Mouse (Mus musculus): Measurements from ENCODE around the gene Nfya. TPM values are rescaled to one million over a fixed set of nuclear protein-coding genes. Genes with fewer than 3 reads are reported as not detected.

Gene Nfya
- polyA plus RNA-seq, 1 experiment from 2014 or later: 26.5 TPM

DNA sequence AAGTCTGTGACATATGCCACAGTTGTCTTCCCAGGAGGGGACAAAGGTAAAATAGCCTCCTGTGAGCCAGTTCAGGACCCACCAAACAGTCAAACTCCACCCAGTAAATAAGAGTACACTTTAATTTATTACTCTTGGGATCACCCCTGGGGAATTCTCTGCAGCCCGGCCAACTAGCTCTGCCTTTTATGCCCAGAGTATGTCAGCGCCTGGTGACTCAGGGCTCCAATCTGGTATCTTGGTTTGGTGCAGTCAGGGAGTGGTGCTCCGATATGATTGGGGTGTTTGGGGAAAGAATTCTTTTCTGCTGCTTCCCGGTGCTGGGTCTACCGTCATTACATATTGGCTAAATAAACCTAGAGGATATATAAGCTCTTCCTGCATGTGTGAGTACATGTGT lies 42.9 kb downstream of the Nfya start:
- H3K9ac ChIP-seq (replicated peaks; ENCODE audit: low read depth, low read length): no peak overlapping the region
- ATAC-seq (ENCODE audit: insufficient number of reproducible peaks, insufficient read depth, low FRiP score, low read depth): no peak
- no peak overlapping the region for H3K27ac ChIP-seq (ENCODE audit: low read length)
- no peaks in the 10 kb centered on the region for H3K4me1 ChIP-seq (ENCODE audit: control insufficient read depth, insufficient read depth, low read length)
- no peak overlapping the region for H3K4me3 ChIP-seq (ENCODE audit: low read depth, low read length)
- H3K27me3 ChIP-seq (ENCODE audit: control insufficient read depth, insufficient read depth, low read length): no peaks in the 10 kb centered on the region
- no peaks in the 10 kb centered on the region for H3K9me3 ChIP-seq (ENCODE audit: control insufficient read depth, low read depth, low read length)
- H3K36me3 ChIP-seq (ENCODE audit: control insufficient read depth, insufficient read depth, low read length): no peaks in the 10 kb centered on the region
- H3K4me2 ChIP-seq (replicated peaks; ENCODE audit: low read depth, low read length): no peak overlapping the region
- 87% methylated on average over 5 of the region's 5 CpGs for WGBS

DNA sequence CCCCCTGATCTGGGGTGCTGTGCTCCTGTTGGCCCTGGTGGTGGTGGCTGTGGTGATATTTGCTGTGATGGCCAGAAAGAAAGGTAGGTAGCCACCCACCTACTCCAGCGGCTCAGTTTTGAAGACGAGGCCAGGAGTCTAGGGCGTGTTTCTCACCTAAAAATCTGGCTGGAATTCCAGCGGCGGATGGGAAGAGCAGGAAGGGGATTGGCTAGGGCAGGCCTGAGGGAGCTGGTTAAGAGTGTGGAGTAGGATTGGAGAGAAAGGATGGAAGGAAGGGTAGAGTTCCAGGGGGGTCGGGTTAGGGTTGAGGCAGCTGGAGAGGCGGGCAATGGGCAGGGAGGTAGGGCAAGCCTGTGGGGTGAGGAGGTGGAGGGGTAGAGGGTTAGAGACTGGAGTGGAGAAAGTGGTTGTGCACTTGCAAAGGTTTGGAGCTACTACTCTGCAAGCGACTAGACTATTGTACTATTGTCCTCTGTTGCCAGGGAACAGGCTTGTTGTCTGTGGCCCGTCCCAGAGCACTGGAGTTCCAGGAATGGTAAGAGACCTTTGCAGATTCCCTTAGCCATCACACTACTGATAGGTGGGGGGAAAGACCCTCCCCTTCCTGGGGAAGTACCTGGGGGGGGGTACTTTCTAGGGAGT lies 44.1 kb downstream of the Nfya start:
- Histone ChIP-seq H3K27me3 (ENCODE audit: control insufficient read depth, insufficient read depth, low read length) (no peaks in the 10 kb centered on the region), H3K4me3 (ENCODE audit: low read depth, low read length) (no peak overlapping the region), H3K9me3 (ENCODE audit: control insufficient read depth, low read depth, low read length) (no peaks in the 10 kb centered on the region), H3K4me2 (replicated peaks; ENCODE audit: low read depth, low read length) (no peak overlapping the region), H3K36me3 (ENCODE audit: control insufficient read depth, insufficient read depth, low read length) (no peaks in the 10 kb centered on the region), H3K4me1 (ENCODE audit: control insufficient read depth, insufficient read depth, low read length) (no peaks in the 10 kb centered on the region), H3K9ac (replicated peaks; ENCODE audit: low read depth, low read length) (no peak overlapping the region), H3K27ac (ENCODE audit: low read length) (no peak overlapping the region)
- 76% methylated on average over 9 of the region's 9 CpGs for WGBS
- no peak for ATAC-seq (ENCODE audit: insufficient number of reproducible peaks, insufficient read depth, low FRiP score, low read depth)

DNA sequence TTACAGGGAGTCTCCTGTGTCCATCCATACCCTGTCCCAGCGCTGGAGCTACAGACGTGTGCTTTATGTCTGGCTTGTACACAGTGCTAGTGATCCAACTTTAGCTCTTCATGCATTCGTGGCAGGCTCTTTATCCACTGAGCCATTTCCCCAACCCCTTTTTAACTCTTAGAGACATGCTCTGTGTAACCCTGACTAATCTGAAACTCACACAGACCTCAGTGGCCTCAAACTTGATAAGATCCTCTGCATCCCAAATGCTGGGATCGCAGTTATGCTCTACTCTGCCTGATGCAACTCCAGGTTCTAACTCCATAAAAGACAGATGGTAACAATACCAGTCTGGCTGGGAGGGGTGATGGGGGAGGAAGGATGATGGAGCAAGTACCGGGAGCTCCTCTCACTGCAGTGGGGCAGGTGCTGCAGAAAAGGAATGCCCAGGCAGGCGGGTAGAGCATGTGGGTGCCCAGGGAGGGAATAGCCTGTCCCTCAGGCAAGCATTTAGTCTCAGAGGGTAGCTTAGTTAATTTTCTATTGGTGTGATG lies 46.2 kb downstream of the Nfya start:
- Histone ChIP-seq H3K4me2 (replicated peaks; ENCODE audit: low read depth, low read length) (no peak overlapping the region), H3K4me3 (ENCODE audit: low read depth, low read length) (no peak overlapping the region), H3K4me1 (ENCODE audit: control insufficient read depth, insufficient read depth, low read length) (no peaks in the 10 kb centered on the region), H3K36me3 (ENCODE audit: control insufficient read depth, insufficient read depth, low read length) (no peaks in the 10 kb centered on the region), H3K27ac (ENCODE audit: low read length) (no peak overlapping the region), H3K9ac (replicated peaks; ENCODE audit: low read depth, low read length) (no peak overlapping the region), H3K9me3 (ENCODE audit: control insufficient read depth, low read depth, low read length) (no peaks in the 10 kb centered on the region), H3K27me3 (ENCODE audit: control insufficient read depth, insufficient read depth, low read length) (no peaks in the 10 kb centered on the region)
- WGBS: 74% methylated on average over 6 of the region's 6 CpGs
- ATAC-seq (ENCODE audit: insufficient number of reproducible peaks, insufficient read depth, low FRiP score, low read depth): no peak

DNA sequence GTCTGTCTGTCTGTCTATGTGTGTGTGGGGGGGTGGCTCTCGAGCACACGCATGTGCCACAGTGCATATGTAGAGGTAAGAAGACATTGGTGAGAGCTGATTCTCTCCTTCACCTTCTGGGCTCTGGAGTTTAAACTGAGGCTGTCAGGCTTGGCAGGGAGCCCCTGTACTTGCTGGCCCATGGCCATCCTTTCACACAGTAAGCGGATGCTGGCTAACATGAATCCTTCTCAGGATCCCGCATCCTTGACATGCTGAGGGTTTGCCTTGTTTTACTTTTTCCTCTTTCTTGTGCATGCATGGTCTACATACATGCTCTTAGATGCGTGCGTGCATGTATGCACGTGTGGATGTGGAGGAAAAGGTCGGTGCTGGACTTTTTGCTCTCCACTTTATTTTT lies 46.7 kb downstream of the Nfya start:
- H3K9ac ChIP-seq (replicated peaks; ENCODE audit: low read depth, low read length): no peak overlapping the region
- no peak for ATAC-seq (ENCODE audit: insufficient number of reproducible peaks, insufficient read depth, low FRiP score, low read depth)
- no peak overlapping the region for H3K27ac ChIP-seq (ENCODE audit: low read length)
- no peaks in the 10 kb centered on the region for H3K27me3 ChIP-seq (ENCODE audit: control insufficient read depth, insufficient read depth, low read length)
- 83% methylated on average over 8 of the region's 8 CpGs for WGBS
- no peaks in the 10 kb centered on the region for H3K4me1 ChIP-seq (ENCODE audit: control insufficient read depth, insufficient read depth, low read length)
- H3K4me3 ChIP-seq (ENCODE audit: low read depth, low read length): no peak overlapping the region
- no peak overlapping the region for H3K4me2 ChIP-seq (replicated peaks; ENCODE audit: low read depth, low read length)
- H3K36me3 ChIP-seq (ENCODE audit: control insufficient read depth, insufficient read depth, low read length): no peaks in the 10 kb centered on the region
- no peaks in the 10 kb centered on the region for H3K9me3 ChIP-seq (ENCODE audit: control insufficient read depth, low read depth, low read length)

DNA sequence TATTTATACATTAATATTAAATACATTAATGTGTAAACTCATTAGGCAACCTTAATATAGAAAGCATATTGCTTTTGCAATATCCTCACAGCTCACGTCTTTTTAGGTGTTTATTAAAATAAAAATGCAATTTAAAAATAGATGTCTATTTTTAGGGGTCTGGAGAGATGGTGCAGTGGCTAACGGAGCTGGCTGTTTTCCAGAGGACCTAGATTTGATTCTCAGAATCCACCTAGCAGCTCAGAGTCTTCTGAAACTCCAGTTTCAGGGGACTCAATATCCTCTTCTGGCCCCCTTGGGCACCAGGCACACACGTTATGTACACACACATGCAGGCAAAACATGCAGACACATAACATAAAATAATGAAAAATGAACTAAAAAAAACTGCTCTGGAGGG lies 47.4 kb downstream of the Nfya start:
- 59% methylated on average over 3 of the region's 3 CpGs for WGBS
- H3K9me3 ChIP-seq (ENCODE audit: control insufficient read depth, low read depth, low read length): no peaks in the 10 kb centered on the region

DNA sequence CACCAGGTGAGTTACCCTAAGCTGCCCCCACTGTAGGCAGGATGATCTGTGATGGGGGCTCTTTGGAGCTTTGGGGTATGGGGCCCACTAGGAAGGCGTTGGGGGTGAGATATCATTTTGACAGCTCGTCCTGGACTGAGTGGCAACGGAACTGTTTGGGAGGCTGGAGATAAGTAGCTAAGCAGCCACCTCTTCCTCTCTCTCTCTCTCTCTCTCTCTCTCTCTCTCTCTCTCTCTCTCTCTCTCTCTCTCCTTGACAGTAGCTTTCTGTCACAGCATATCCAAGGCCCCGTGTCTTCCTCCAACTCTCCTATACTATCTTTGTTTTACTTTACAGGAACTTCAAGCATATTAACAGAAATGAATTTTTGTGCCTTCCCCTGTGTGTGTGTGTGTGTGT lies 49.2 kb downstream of the Nfya start:
- ATAC-seq (ENCODE audit: insufficient number of reproducible peaks, insufficient read depth, low FRiP score, low read depth): no peak
- WGBS: 64% methylated on average over 4 of the region's 4 CpGs
- H3K9ac ChIP-seq (replicated peaks; ENCODE audit: low read depth, low read length): no peak overlapping the region
- no peaks in the 10 kb centered on the region for H3K36me3 ChIP-seq (ENCODE audit: control insufficient read depth, insufficient read depth, low read length)
- H3K4me1 ChIP-seq (ENCODE audit: control insufficient read depth, insufficient read depth, low read length): no peaks in the 10 kb centered on the region
- no peak overlapping the region for H3K4me3 ChIP-seq (ENCODE audit: low read depth, low read length)
- no peak overlapping the region for H3K27ac ChIP-seq (ENCODE audit: low read length)
- no peak overlapping the region for H3K4me2 ChIP-seq (replicated peaks; ENCODE audit: low read depth, low read length)
- H3K27me3 ChIP-seq (ENCODE audit: control insufficient read depth, insufficient read depth, low read length): no peaks in the 10 kb centered on the region
- no peaks in the 10 kb centered on the region for H3K9me3 ChIP-seq (ENCODE audit: control insufficient read depth, low read depth, low read length)

More for the DNA sequence above, 47.4 kb downstream of the Nfya start:
- ATAC-seq (ENCODE audit: insufficient number of reproducible peaks, insufficient read depth, low FRiP score, low read depth): no peak
- no peaks in the 10 kb centered on the region for H3K36me3 ChIP-seq (ENCODE audit: control insufficient read depth, insufficient read depth, low read length)
- no peak overlapping the region for H3K4me2 ChIP-seq (replicated peaks; ENCODE audit: low read depth, low read length)
- H3K4me1 ChIP-seq (ENCODE audit: control insufficient read depth, insufficient read depth, low read length): no peaks in the 10 kb centered on the region
- no peak overlapping the region for H3K4me3 ChIP-seq (ENCODE audit: low read depth, low read length)
- no peak overlapping the region for H3K27ac ChIP-seq (ENCODE audit: low read length)
- H3K27me3 ChIP-seq (ENCODE audit: control insufficient read depth, insufficient read depth, low read length): no peaks in the 10 kb centered on the region
- no peak overlapping the region for H3K9ac ChIP-seq (replicated peaks; ENCODE audit: low read depth, low read length)

DNA sequence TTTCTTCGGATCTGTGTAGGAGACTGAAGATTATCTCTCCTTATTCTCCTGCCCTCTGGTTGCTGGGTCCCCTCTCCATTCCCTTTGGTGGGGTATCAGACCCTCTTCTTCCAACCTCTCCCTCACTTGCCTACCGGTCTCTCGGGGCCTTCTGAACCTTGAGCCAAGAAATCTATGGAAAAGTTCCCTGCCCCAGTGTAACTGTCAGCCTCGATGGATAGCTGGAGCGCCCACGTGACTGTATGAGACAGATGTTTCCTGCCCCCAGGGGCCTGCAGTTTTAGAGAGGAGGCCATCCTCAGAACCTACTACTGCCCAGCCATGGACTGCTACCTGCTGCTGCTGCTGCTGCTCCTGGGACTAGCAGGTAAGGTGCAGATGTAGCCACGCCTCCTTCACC lies 50.1 kb downstream of the Nfya start, which contains the start of gene Treml1:
Treml1 (plus strand) TSS at position 301 of the 400 bp plus-strand sequence.
- WGBS: 68% methylated on average over 7 of the region's 7 CpGs
- no peak for ATAC-seq (ENCODE audit: insufficient number of reproducible peaks, insufficient read depth, low FRiP score, low read depth)
- no peak within 1 kb of the TSS for H3K9ac ChIP-seq (replicated peaks; ENCODE audit: low read depth, low read length)
- no peaks in the 10 kb centered on the region for H3K4me1 ChIP-seq (ENCODE audit: control insufficient read depth, insufficient read depth, low read length)
- no peak within 1 kb of the TSS for H3K4me2 ChIP-seq (replicated peaks; ENCODE audit: low read depth, low read length)
- no peaks in the 10 kb centered on the region for H3K9me3 ChIP-seq (ENCODE audit: control insufficient read depth, low read depth, low read length)
- H3K27me3 ChIP-seq (ENCODE audit: control insufficient read depth, insufficient read depth, low read length): no peaks in the 10 kb centered on the region
- no peak within 1 kb of the TSS for H3K4me3 ChIP-seq (ENCODE audit: low read depth, low read length)
- H3K27ac ChIP-seq (ENCODE audit: low read length): no peak within 1 kb of the TSS
- H3K36me3 ChIP-seq (ENCODE audit: control insufficient read depth, insufficient read depth, low read length): no peaks in the 10 kb centered on the region

DNA sequence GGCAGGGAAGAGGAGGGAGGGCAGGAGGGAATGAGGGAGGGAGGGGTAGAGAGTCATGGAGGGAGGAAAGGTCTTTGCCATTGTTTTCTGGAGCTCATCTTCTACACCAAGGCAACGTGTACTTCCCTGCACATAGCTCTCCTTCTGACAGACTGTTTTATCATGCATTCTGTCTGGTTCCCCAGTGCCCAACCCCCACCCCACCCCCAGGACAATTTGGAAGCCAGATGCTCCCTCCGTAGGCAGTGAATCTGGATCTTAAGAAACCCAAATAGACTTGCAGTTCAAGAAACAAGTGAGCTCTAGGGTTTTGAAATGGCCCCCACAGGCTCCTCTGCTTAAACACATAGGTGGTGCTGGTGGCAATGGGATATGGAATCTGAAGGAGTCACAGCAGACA lies 51.8 kb downstream of the Nfya start:
- H3K27ac ChIP-seq (ENCODE audit: low read length): no peak overlapping the region
- H3K27me3 ChIP-seq (ENCODE audit: control insufficient read depth, insufficient read depth, low read length): no peaks in the 10 kb centered on the region
- H3K36me3 ChIP-seq (ENCODE audit: control insufficient read depth, insufficient read depth, low read length): no peaks in the 10 kb centered on the region
- H3K9me3 ChIP-seq (ENCODE audit: control insufficient read depth, low read depth, low read length): no peaks in the 10 kb centered on the region
- no peak overlapping the region for H3K9ac ChIP-seq (replicated peaks; ENCODE audit: low read depth, low read length)
- ATAC-seq (ENCODE audit: insufficient number of reproducible peaks, insufficient read depth, low FRiP score, low read depth): no peak
- 48% methylated on average over 2 of the region's 2 CpGs for WGBS
- H3K4me2 ChIP-seq (replicated peaks; ENCODE audit: low read depth, low read length): no peak overlapping the region
- H3K4me3 ChIP-seq (ENCODE audit: low read depth, low read length): no peak overlapping the region
- H3K4me1 ChIP-seq (ENCODE audit: control insufficient read depth, insufficient read depth, low read length): no peaks in the 10 kb centered on the region

DNA sequence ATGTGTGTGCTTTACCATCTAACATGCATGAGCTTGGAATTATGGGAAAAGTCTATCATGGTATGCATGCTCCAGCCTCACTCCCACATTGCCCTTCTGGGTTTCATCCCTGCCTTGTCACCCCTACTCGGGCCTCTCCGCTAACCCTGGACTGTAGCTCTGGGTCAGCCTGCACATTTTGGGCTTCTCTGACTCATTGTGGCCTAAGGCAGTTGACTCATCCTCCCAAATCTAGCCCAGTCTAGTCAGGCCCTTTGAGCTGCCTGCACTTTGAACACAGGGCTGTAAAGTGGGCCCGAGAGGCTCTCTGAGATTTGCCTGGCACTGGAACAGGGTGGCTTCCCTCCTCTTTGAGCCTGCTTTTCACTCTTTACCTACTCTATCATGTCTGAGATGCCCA lies 53.9 kb downstream of the Nfya start:
- WGBS: 88% methylated on average over 3 of the region's 3 CpGs
- H3K36me3 ChIP-seq (ENCODE audit: control insufficient read depth, insufficient read depth, low read length): no peaks in the 10 kb centered on the region
- H3K27ac ChIP-seq (ENCODE audit: low read length): no peak overlapping the region
- no peak overlapping the region for H3K4me2 ChIP-seq (replicated peaks; ENCODE audit: low read depth, low read length)
- no peaks in the 10 kb centered on the region for H3K9me3 ChIP-seq (ENCODE audit: control insufficient read depth, low read depth, low read length)
- H3K27me3 ChIP-seq (ENCODE audit: control insufficient read depth, insufficient read depth, low read length): no peaks in the 10 kb centered on the region
- H3K4me1 ChIP-seq (ENCODE audit: control insufficient read depth, insufficient read depth, low read length): no peaks in the 10 kb centered on the region
- no peak for ATAC-seq (ENCODE audit: insufficient number of reproducible peaks, insufficient read depth, low FRiP score, low read depth)
- H3K9ac ChIP-seq (replicated peaks; ENCODE audit: low read depth, low read length): no peak overlapping the region
- no peak overlapping the region for H3K4me3 ChIP-seq (ENCODE audit: low read depth, low read length)

All from stomach, embryonic 14.5 days (tissue).